ENCODE assay signal across 8 mouse cellular contexts in genomic region chr14:115092081-115092480, GRCm38 (mm10). TPM values are rescaled to one million over a fixed set of nuclear protein-coding genes. Genes with fewer than 3 reads are reported as not detected.
DNase-seq lines count a peak whose midpoint lies in the region; ATAC-seq lines count a peak whose summit lies in the region.

Gene Gpc5 (plus strand): TSS chr14:115092215.

- H3K4me1 ChIP-seq in intestine, embryonic 16.5 days (ENCODE audit: control insufficient read depth, insufficient read depth, low read length): peaks cover 7% of the 10 kb centered on the region

- H3K4me3 ChIP-seq in intestine, embryonic 16.5 days (ENCODE audit: low read length): peak within 1 kb of the TSS; percentile 69

- peak; percentile 100 for ATAC-seq in intestine, embryonic 16.5 days

- under 1% methylated on average over 31 of the region's 31 CpGs for WGBS in intestine, embryonic 16.5 days

- H3K36me3 ChIP-seq in intestine, embryonic 16.5 days (ENCODE audit: control insufficient read depth, insufficient read depth, low read length): no peaks in the 10 kb centered on the region

- peak within 1 kb of the TSS; percentile 58 for H3K9ac ChIP-seq in intestine, embryonic 16.5 days (ENCODE audit: low read depth, low read length)

- peaks cover 20% of the 10 kb centered on the region for H3K27me3 ChIP-seq in intestine, embryonic 16.5 days (replicated peaks; ENCODE audit: control insufficient read depth, insufficient read depth, low read length)

- DNase-seq in adrenal gland, adult 2 months: peak; percentile 96
- peak; percentile 68 for DNase-seq in embryo, embryonic 11.5 days (ENCODE audit: low read depth, low spot score)
- DNase-seq in gastrocnemius, postnatal 36 days: peak; percentile 70 to 74
- DNase-seq in left cerebral cortex, postnatal 25 days (ENCODE audit: low spot score in 2 of 2): peak; percentile 83 to 92
- DNase-seq in mesoderm, embryonic 11.5 days (ENCODE audit: low read depth, low spot score): peak; percentile 85
- DNase-seq in right cerebral cortex, postnatal 25 days: peak; percentile 89
- peak; percentile 80 to 90 for DNase-seq in urinary bladder, postnatal 36 days (ENCODE audit: low spot score in 2 of 2)

- intact Hi-C loops in gastrocnemius, postnatal 36 days (cut with DNase I): no loop called here
- intact Hi-C loops in left cerebral cortex, postnatal 25 days (cut with DNase I): loop anchor here (2.0 kb wide), 1 partner anchor 49 kb away; no protein-coding TSS in a partner anchor

- no peak within 1 kb of the TSS for H3K27ac ChIP-seq in intestine, embryonic 16.5 days (ENCODE audit: low read length)

- H3K4me2 ChIP-seq in intestine, embryonic 16.5 days (ENCODE audit: low read depth, low read length): peak within 1 kb of the TSS; percentile 98

- H3K9me3 ChIP-seq in intestine, embryonic 16.5 days (ENCODE audit: control insufficient read depth, low read length): no peaks in the 10 kb centered on the region

RNA-seq across cellular contexts. Expression of gene Gpc5, which starts in this region (rescaled TPM):
- total RNA-seq in adrenal gland, adult 2 months (2021): 1 to 10 TPM in 1 of 2 experiments, not detected in 1; 2.5 TPM
- polyA plus RNA-seq in adrenal gland, adult 2 months (2012; rRNA removed): 1.3 and 2.7 TPM in 2 replicates
- total RNA-seq in gastrocnemius, postnatal 36 days (2021): not detected
- polyA plus RNA-seq in intestine, embryonic 16.5 days (2015; fragmentation: Nextera tagmentation; extraction: Ambion mirVana): 0.15 and 0.34 TPM in 2 replicates
- 10 to 100 TPM; 31.0 to 35.0 TPM for total RNA-seq in left cerebral cortex, postnatal 25 days (2021)

Comparison
In these comparisons a context has a peak if more than half of its experiments do, and no peak if none do; other contexts are left out.
1. RNA of gene Gpc5 (total RNA-seq): 31.0 to 35.0 TPM in left cerebral cortex, postnatal 25 days; 2.5 TPM in adrenal gland, adult 2 months and not detected in gastrocnemius, postnatal 36 days; every median in the first group is over 4 times any median in the second.
2. Peak in DNase-seq in gastrocnemius, postnatal 36 days; RNA of the gene not detected or under 1 TPM.
3. Peak in ATAC-seq, H3K4me3 ChIP-seq, H3K9ac ChIP-seq and H3K4me2 ChIP-seq in intestine, embryonic 16.5 days; RNA of the gene not detected or under 1 TPM.
4. Peak in every context shown above with its lines, with median percentiles within 50 percentile points of each other: DNase-seq.